Mouse (Mus musculus): ENCODE data around the gene Lypd1.

The Lypd1 gene

GRCm38 (mm10) chr1:125912601-125913600 lies at the start of gene Lypd1:
Gene Lypd1 (minus strand): TSS chr1:125913101.
- DNase-seq: no peak

- DNase-seq: no peak
Observed at GRCm38 (mm10) chr1:125951026-125951425, 38.1 kb upstream of the Lypd1 start.

GRCm38 (mm10) chr1:125949076-125949475 lies 36.2 kb upstream of the Lypd1 start:
- no peak for DNase-seq

GRCm38 (mm10) chr1:125945136-125945535 lies 32.2 kb upstream of the Lypd1 start:
- DNase-seq: no peak

GRCm38 (mm10) chr1:125943305-125943704 lies 30.4 kb upstream of the Lypd1 start:
- DNase-seq: no peak

- no peak for DNase-seq
Observed at GRCm38 (mm10) chr1:125925486-125925885, 12.6 kb upstream of the Lypd1 start.

- DNase-seq: no peak
Observed at GRCm38 (mm10) chr1:125923062-125923461, 10.2 kb upstream of the Lypd1 start.

- no peak for DNase-seq
Observed at GRCm38 (mm10) chr1:125920696-125921095, 7.8 kb upstream of the Lypd1 start.

- DNase-seq: peak; percentile 9
Observed at GRCm38 (mm10) chr1:125911901-125912445, 928 bp downstream of the Lypd1 start.

- peak; percentile 9 for DNase-seq
Observed at GRCm38 (mm10) chr1:125911337-125911900, 1.5 kb downstream of the Lypd1 start.

- no peak for DNase-seq
Observed at GRCm38 (mm10) chr1:125910871-125911265, 2.0 kb downstream of the Lypd1 start.

GRCm38 (mm10) chr1:125910211-125910870 lies 2.6 kb downstream of the Lypd1 start:
- peak; percentile 13 for DNase-seq

GRCm38 (mm10) chr1:125893158-125893557 lies 19.7 kb downstream of the Lypd1 start:
- DNase-seq: no peak

GRCm38 (mm10) chr1:125870056-125870455 lies 42.8 kb downstream of the Lypd1 start:
- no peak for DNase-seq

- no peak for DNase-seq
Observed at GRCm38 (mm10) chr1:125858631-125859030, 54.3 kb downstream of the Lypd1 start.

GRCm38 (mm10) chr1:125854646-125855045 lies 58.3 kb downstream of the Lypd1 start:
- no peak for DNase-seq

GRCm38 (mm10) chr1:125839746-125840392 lies 73.0 kb downstream of the Lypd1 start:
- no peak for DNase-seq

- no peak for DNase-seq
Observed at GRCm38 (mm10) chr1:125837507-125837906, 75.4 kb downstream of the Lypd1 start.

- no peak for DNase-seq
Observed at GRCm38 (mm10) chr1:125823611-125824010, 89.3 kb downstream of the Lypd1 start.

- no peak for DNase-seq
Observed at GRCm38 (mm10) chr1:125821101-125821500, 91.8 kb downstream of the Lypd1 start.

Measured in kidney, postnatal 14 days (tissue).